Mouse (Mus musculus) adrenal gland, postnatal 14 days (tissue): Measurements from ENCODE around the gene Cdk8. TPM values are rescaled to one million over a fixed set of nuclear protein-coding genes. Genes with fewer than 3 reads are reported as not detected.

Experiments
- DNase-seq: peaks from one replicate; pipeline ENCODE4 v3.0.0; 2021; ENCODE audit warnings: mixed read lengths
- total RNA-seq: library from RNA; stranded (reverse); gene quantifications from 2 replicates; pipeline ENCODE4 v1.2.3, GENCODE M21; 2021

Cdk8 gene
- total RNA-seq, 1 experiment from 2014 or later = 73.2 TPM

- DNase-seq = peak; percentile 50
Measured at GRCm38 (mm10) chr5:146328941-146329340, 97.9 kb downstream of the Cdk8 start.

- DNase-seq = no peak
Measured at GRCm38 (mm10) chr5:146329541-146329940, 98.5 kb downstream of the Cdk8 start.

GRCm38 (mm10) chr5:146330031-146330764 is 99.2 kb downstream of the Cdk8 start:
- peak; percentile 60 for DNase-seq

GRCm38 (mm10) chr5:146330765-146331115 is 99.7 kb downstream of the Cdk8 start:
- no peak for DNase-seq

- no peak for DNase-seq
Measured at GRCm38 (mm10) chr5:146331131-146331530, 100.1 kb downstream of the Cdk8 start.

- DNase-seq = no peak
Measured at GRCm38 (mm10) chr5:146332541-146332940, 101.5 kb downstream of the Cdk8 start.

GRCm38 (mm10) chr5:146334410-146334809 is 103.4 kb downstream of the Cdk8 start:
- no peak for DNase-seq

GRCm38 (mm10) chr5:146338064-146338463 is 107.0 kb downstream of the Cdk8 start:
- no peak for DNase-seq

GRCm38 (mm10) chr5:146340037-146340436 is 109.0 kb downstream of the Cdk8 start:
- DNase-seq = no peak

GRCm38 (mm10) chr5:146344911-146345686 is 114.1 kb downstream of the Cdk8 start:
- no peak for DNase-seq

- DNase-seq = no peak
Measured at GRCm38 (mm10) chr5:146347081-146347480, 116.1 kb downstream of the Cdk8 start.

GRCm38 (mm10) chr5:146349183-146349582 is 118.2 kb downstream of the Cdk8 start:
- no peak for DNase-seq

GRCm38 (mm10) chr5:146350784-146351183 is 119.8 kb downstream of the Cdk8 start:
- DNase-seq = no peak

- peak; percentile 41 for DNase-seq
Measured at GRCm38 (mm10) chr5:146352006-146352405, 121.0 kb downstream of the Cdk8 start.

Other genes with a start within 250 kb of the Cdk8 start
- gene Cyp3a25, start 221.6 kb upstream of the Cdk8 start, total RNA-seq = 3.2 and 22.3 TPM in 2 replicates
- gene Cyp3a59, start 152.0 kb upstream of the Cdk8 start, total RNA-seq = 0.38 and 3.9 TPM in 2 replicates
- gene Gm5565, start 70.7 kb upstream of the Cdk8 start, total RNA-seq = not detected in 2 replicates
- gene Gm6309, start 60.5 kb upstream of the Cdk8 start, total RNA-seq = not detected in 2 replicates
- 0.67 and 1.3 TPM in 2 replicates for gene 1700001J03Rik, start 45.9 kb upstream of the Cdk8 start, total RNA-seq
- gene Rnf6, start 9.7 kb upstream of the Cdk8 start, total RNA-seq = 54.8 and 58.1 TPM in 2 replicates
- gene Wasf3, start 153.8 kb downstream of the Cdk8 start, total RNA-seq = 19.2 and 21.2 TPM in 2 replicates